In genomic region chr14:46932708-46933107, GRCm38 (mm10) we compare ENCODE assay signal across 14 mouse cellular contexts. TPM values are rescaled to one million over a fixed set of nuclear protein-coding genes. Genes with fewer than 3 reads are reported as not detected.
A peak's percentile ranks its signal among the peaks of the same experiment; 100 is the strongest.
DNase-seq lines count a peak whose midpoint lies in the region; ATAC-seq and TF ChIP-seq lines count a peak whose summit lies in the region.
"Had no signal": no experiment of that assay in that cellular context is flagged by ENCODE, and none has a peak within 500 bp of the region (broad histone marks: within the 10 kb centered on the region; RNA-seq: fewer than 3 reads in every experiment).

No protein-coding gene starts in this region.

- intact Hi-C loops in heart, postnatal 25 days (cut with DNase I): no loop called here

- H3K9ac ChIP-seq in heart, embryonic 13.5 days: no peak overlapping the region
- H3K9ac ChIP-seq in lung, postnatal 0 days (replicated peaks; ENCODE audit: low read depth): no peak overlapping the region
- H3K9ac ChIP-seq: embryonic facial prominence, embryonic 12.5 days; forebrain, embryonic 12.5 days had no signal

- H3K27ac ChIP-seq in heart, embryonic 13.5 days (replicated peaks): peak overlapping the region; percentile 56
- no peak overlapping the region for H3K27ac ChIP-seq in lung, postnatal 0 days (ENCODE audit: low read length)
- H3K27ac ChIP-seq: embryonic facial prominence, embryonic 12.5 days; forebrain, embryonic 12.5 days; left cerebral cortex, adult 2 months had no signal

- no peaks in the 10 kb centered on the region for H3K9me3 ChIP-seq in heart, embryonic 13.5 days
- no peaks in the 10 kb centered on the region for H3K9me3 ChIP-seq in lung, postnatal 0 days (ENCODE audit: low read length)
- H3K9me3 ChIP-seq: embryonic facial prominence, embryonic 12.5 days; forebrain, embryonic 12.5 days; megakaryocyte, embryonic 14.5 days had no signal

- no peak overlapping the region for H3K4me2 ChIP-seq in heart, embryonic 13.5 days
- no peak overlapping the region for H3K4me2 ChIP-seq in lung, postnatal 0 days (replicated peaks; ENCODE audit: low read depth, low read length)
- H3K4me2 ChIP-seq: embryonic facial prominence, embryonic 12.5 days; forebrain, embryonic 12.5 days had no signal

- H3K4me1 ChIP-seq in heart, embryonic 13.5 days: peaks cover 49% of the 10 kb centered on the region
- H3K4me1 ChIP-seq in lung, postnatal 0 days (ENCODE audit: insufficient read depth, low read depth, low read length): peaks cover 4% of the 10 kb centered on the region; the same call in 1 of the 2 replicates
- H3K4me1 ChIP-seq: forebrain, embryonic 12.5 days; megakaryocyte, embryonic 14.5 days had no signal

- ATAC-seq in heart, embryonic 13.5 days (ENCODE audit: extremely low read depth, insufficient number of reproducible peaks, low FRiP score, low TSS enrichment): no peak
- peak; percentile 46 for ATAC-seq in lung, postnatal 0 days

- H3K4me3 ChIP-seq in heart, embryonic 13.5 days: no peak overlapping the region
- H3K4me3 ChIP-seq in lung, postnatal 0 days (ENCODE audit: low read depth, low read length): no peak overlapping the region
- H3K4me3 ChIP-seq: embryonic facial prominence, embryonic 12.5 days; forebrain, embryonic 12.5 days; left cerebral cortex, adult 2 months; megakaryocyte, embryonic 14.5 days had no signal

- TF ChIP-seq CTCF in lung, postnatal 0 days (IDR thresholded peaks at IDR 0.05): no peak

- H3K36me3 ChIP-seq in heart, embryonic 13.5 days: peaks cover 15% of the 10 kb centered on the region
- H3K36me3 ChIP-seq in lung, postnatal 0 days (ENCODE audit: insufficient read depth, low read length): no peaks in the 10 kb centered on the region
- H3K36me3 ChIP-seq: embryonic facial prominence, embryonic 12.5 days; forebrain, embryonic 12.5 days had no signal

- no peak for TF ChIP-seq EP300 in lung, postnatal 0 days (IDR thresholded peaks at IDR 0.05)

- WGBS in heart, embryonic 13.5 days: 16% methylated on average over 6 of the region's 6 CpGs
- WGBS in lung, postnatal 0 days: 17% methylated on average over 6 of the region's 6 CpGs

- no peaks in the 10 kb centered on the region for H3K27me3 ChIP-seq in heart, embryonic 13.5 days (replicated peaks)
- no peaks in the 10 kb centered on the region for H3K27me3 ChIP-seq in lung, postnatal 0 days (replicated peaks; ENCODE audit: insufficient read depth, low read length)
- H3K27me3 ChIP-seq: embryonic facial prominence, embryonic 12.5 days; forebrain, embryonic 12.5 days had no signal

- no peak for DNase-seq in heart, postnatal 25 days (ENCODE audit: low spot score)
- peak; percentile 12 for DNase-seq in R1 (ENCODE audit: low read depth, low spot score)
- peak; percentile 25 to 41 for DNase-seq in kidney, adult 8-10 months
- DNase-seq in lung, postnatal 0 days (ENCODE audit: low spot score): peak; percentile 48
- DNase-seq in spleen, postnatal 4 days (ENCODE audit: low spot score in 2 of 2): no peak
- no peak for DNase-seq in layer of hippocampus, postnatal 14 days (ENCODE audit: low spot score in 2 of 2)
- DNase-seq: cerebellum, adult 8-10 months; right cerebral cortex, postnatal 14 days; thymus, postnatal 14 days had no signal

RNA-seq across cellular contexts. Expression of gene Samd4, which starts 50.1 kb away (rescaled TPM):
- 13.4 and 16.3 TPM in 2 replicates for polyA plus RNA-seq in heart, embryonic 13.5 days (2015; fragmentation: Nextera tagmentation; extraction: Ambion mirVana)
- total RNA-seq in heart, postnatal 25 days (2021): 10 to 100 TPM; 57.1 to 57.9 TPM
- polyA plus RNA-seq in lung, postnatal 0 days (2015; fragmentation: Nextera tagmentation; extraction: Ambion mirVana): 6.3 and 7.9 TPM in 2 replicates
- total RNA-seq in layer of hippocampus, postnatal 14 days (2021): 10 to 100 TPM; 10.9 to 11.2 TPM

Comparison
In these comparisons a context has a peak if more than half of its experiments do, and no peak if none do; other contexts are left out.
1. DNase-seq: peak in R1 (single experiment), kidney, adult 8-10 months (2 of 2) and lung, postnatal 0 days (single experiment); none in heart, postnatal 25 days (single experiment), spleen, postnatal 4 days (0 of 2) and layer of hippocampus, postnatal 14 days (0 of 2).
2. RNA of gene Samd4, which starts 50.1 kb away (total RNA-seq): 57.1 to 57.9 TPM in heart, postnatal 25 days; 10.9 to 11.2 TPM in layer of hippocampus, postnatal 14 days; every median in the first group is over 4 times any median in the second.